Mouse (Mus musculus) cerebellum, adult 2 months (tissue): Measurements from ENCODE around the gene Aldh3b3. TPM values are rescaled to one million over a fixed set of nuclear protein-coding genes. Genes with fewer than 3 reads are reported as not detected.

ENCODE experiments used
- DNase-seq, 2 experiments: peaks; one replicate each; pipeline ENCODE4 v3.0.0; 2021
- H3K27ac ChIP-seq: fragments of 200-500 bp; 2 replicates; pipeline ENCODE4 v1.5.1; 2012; ENCODE audit warnings: low read length, control low read depth, inconsistent platforms; ENCODE audit not compliant: insufficient read depth
- H3K27me3 ChIP-seq: fragments of 200-500 bp; 2 replicates; pipeline ENCODE4 v1.6.1; 2012; ENCODE audit warnings: inconsistent platforms, mild to moderate bottlenecking, low read length, moderate library complexity; ENCODE audit not compliant: control insufficient read depth, insufficient read depth
- H3K4me1 ChIP-seq: fragments of 200-500 bp; 2 replicates; pipeline ENCODE4 v1.6.1; 2011; ENCODE audit warnings: low read length; ENCODE audit not compliant: control insufficient read depth, insufficient read depth
- H3K4me3 ChIP-seq: fragments of 200-500 bp; replicated peaks from 2 replicates; pipeline ENCODE3; 2011; ENCODE audit warnings: mild to moderate bottlenecking, low read depth, low read length, control low read depth; ENCODE audit not compliant: insufficient read depth
- CTCF ChIP-seq: fragments of 200-500 bp; IDR thresholded peaks from 2 replicates; pipeline ENCODE4 v1.5.1; 2011; ENCODE audit warnings: low read depth, mild to moderate bottlenecking, control low read depth, low read length, moderate library complexity, borderline replicate concordance; ENCODE audit not compliant: insufficient read depth
- POLR2A ChIP-seq: fragments of 200-500 bp; IDR thresholded peaks from 2 replicates; pipeline ENCODE4 v1.6.1; 2011; ENCODE audit warnings: low read length, control low read depth, borderline replicate concordance; ENCODE audit not compliant: insufficient read depth
- WGBS: fragments of 180-500 bp; shearing (Covaris S2); methylation state at CpG from one replicate; pipeline ENCODE4 v1.1.7; 2018; 5-methylcytosine and 5-hydroxymethylcytosine counted together
- polyA plus RNA-seq: library from polyadenylated mRNA; depleted of rRNA; stranded (reverse); fragments of >200 nt; gene quantifications from 2 replicates; pipeline ENCODE4 v1.2.3, GENCODE M21; 2012; rRNA removed

The Aldh3b3 gene
- polyA plus RNA-seq, 1 experiment, result 0.11 TPM

DNA sequence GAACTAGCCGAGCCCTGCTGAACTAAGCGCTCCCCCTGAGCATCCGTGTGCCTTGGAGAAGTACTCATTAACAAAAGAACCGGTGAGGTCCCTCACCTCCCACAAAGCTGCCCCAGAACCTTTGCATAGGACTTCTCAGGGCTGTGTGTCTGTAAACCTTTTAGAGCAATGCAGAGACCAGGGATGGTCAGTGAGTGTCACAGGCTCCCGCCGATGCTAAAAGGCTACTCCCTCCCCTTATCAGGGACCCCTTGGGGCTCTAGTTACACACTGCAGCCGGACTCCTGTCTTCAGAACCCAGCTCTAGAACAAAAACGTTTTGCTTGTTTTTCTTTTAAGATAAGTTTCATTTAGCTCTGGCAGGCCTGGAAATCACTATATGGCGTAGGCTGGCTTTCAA lies 54.6 kb downstream of the Aldh3b3 start:
- H3K4me1 ChIP-seq, result peaks cover 8% of the 10 kb centered on the region; the same call in 1 of the 2 replicates
- no peak for TF ChIP-seq POLR2A
- no peak for TF ChIP-seq CTCF
- no peaks in the 10 kb centered on the region for H3K27me3 ChIP-seq
- no peak overlapping the region for H3K4me3 ChIP-seq
- DNase-seq, result no peak
- H3K27ac ChIP-seq, result no peak overlapping the region
- 22% methylated on average over 9 of the region's 9 CpGs for WGBS

DNA sequence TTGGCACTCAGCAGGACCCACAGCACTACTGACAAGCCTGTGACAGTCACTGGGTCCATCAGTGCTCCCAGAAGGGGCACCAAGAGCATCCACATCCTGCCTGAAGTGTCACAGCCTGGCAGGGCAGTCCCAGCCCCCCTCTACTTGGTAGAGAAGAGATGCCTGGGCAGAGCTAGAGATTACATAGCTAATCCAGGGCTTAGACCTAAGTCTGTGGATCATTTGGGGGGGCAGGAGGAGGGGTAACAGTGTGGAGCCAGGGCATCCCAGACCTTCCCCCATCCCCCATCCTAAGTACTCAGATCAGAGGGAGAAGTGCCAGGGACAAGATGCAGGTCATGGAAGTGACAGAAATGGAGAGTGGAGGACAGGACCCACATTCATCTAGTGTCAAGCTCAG lies 56.4 kb downstream of the Aldh3b3 start:
- TF ChIP-seq POLR2A, result no peak
- no peak for TF ChIP-seq CTCF
- Histone ChIP-seq H3K27ac (no peak overlapping the region), H3K27me3 (no peaks in the 10 kb centered on the region), H3K4me1 (peaks cover 19% of the 10 kb centered on the region), H3K4me3 (no peak overlapping the region)
- no peak for DNase-seq

DNA sequence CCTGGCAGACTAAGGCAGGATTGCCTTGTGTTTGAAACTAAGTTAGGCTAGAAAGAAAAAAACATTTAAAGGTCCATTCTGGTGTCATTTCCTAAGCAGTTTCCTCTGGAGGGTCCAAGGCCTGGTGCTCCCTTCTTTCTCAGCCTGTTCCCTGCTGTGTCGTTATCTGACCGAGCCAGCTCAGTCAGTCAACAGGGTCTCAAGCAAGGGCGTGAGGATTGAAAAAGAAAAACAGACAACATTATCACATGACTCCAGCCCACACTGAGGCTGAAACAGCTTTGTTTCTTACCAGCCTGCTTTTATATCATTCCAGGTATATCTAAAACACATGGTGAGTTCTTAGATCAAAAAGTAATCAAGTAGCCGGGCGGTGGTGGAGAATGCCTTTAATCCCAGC lies 57.2 kb downstream of the Aldh3b3 start:
- DNase-seq, result no peak
- WGBS, result 75% methylated on average over 5 of the region's 5 CpGs
- no peak for TF ChIP-seq CTCF
- no peak for TF ChIP-seq POLR2A

DNA sequence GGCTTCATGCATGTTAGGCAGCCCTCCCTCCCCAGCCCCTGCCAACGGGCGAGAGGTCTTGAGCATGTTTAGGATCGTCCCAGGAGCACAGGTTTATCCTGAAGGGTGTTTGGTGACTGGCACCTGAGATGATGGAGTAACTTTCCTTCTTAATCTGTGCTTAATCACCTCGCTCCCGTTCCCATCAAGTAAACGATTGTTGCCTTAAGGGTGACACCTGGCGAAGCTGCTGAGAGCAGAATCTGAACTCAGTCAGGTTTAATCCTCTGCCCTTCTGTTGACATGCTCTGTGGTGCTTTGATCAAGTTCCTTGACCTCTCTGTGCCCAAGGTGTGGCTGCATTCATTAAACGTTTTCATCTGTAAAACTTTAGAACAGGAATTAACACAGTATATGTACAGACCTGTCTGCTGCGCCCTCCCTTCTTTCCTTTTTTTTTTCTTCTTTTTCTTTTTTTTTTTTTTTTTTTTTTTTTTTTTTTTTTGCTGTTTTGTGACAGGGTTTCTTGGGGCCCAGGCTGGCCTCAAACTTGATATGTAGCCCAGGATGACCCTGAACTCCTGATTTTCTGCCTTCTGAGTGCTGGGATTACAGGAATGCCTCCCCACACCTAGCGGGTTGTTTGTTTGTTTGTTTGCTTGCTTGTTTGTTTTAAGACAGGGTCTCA lies 59.6 kb downstream of the Aldh3b3 start:
- WGBS, result 75% methylated on average over 10 of the region's 10 CpGs
- H3K4me3 ChIP-seq, result no peak overlapping the region
- H3K4me1 ChIP-seq, result peaks cover 11% of the 10 kb centered on the region
- no peak for DNase-seq
- H3K27me3 ChIP-seq, result no peaks in the 10 kb centered on the region
- no peak for TF ChIP-seq POLR2A
- peak overlapping the region; percentile 61; the same call in 1 of the 2 replicates for H3K27ac ChIP-seq

More for the DNA sequence above, 57.2 kb downstream of the Aldh3b3 start:
- Histone ChIP-seq H3K27me3 (no peaks in the 10 kb centered on the region), H3K4me3 (no peak overlapping the region), H3K27ac (no peak overlapping the region), H3K4me1 (peaks cover 19% of the 10 kb centered on the region)

DNA sequence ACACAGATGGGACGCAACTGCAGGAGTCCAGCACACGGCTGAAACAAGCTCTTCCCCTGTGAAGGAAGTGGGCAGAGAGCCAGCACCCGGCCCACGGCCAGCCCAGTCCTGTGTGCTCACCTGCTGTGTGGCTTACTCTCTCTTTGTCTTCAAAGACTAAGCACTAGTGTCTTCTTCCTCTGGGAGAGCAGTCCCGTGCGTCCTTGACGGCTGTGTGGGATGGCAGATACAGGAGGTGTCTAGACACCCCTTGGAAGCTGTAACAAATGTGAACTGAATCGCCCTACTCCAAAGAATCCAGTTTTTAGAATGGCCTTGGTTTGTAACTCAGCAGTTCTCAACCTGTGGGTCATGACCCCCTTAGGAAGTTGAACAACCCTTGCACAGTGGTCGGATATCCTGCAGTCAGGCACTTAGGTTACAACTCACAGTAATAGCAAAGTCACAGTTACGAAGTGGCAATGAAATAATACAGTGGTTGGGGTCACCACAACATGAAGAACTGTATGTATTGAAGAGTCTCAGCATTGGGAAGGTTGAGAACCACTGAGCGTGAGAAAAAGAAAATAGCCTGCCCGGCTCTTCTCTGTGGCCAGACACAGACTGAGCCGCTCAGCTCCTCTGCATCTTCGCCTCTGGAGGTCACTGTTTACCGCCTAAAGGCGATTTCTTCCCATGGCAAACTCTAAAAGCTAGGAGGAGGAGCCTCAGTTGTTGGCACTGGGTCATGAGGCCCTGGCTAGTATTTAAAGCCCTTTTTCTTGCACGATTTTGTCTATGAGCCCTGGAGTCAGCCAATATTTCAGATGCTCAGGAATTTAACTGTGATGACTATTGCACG lies 60.5 kb downstream of the Aldh3b3 start:
- DNase-seq, result peak; percentile 86 to 89
- WGBS, result 6% methylated on average over 18 of the region's 18 CpGs
- H3K27ac ChIP-seq, result peak overlapping the region; percentile 10; the same call in 1 of the 2 replicates

More for the DNA sequence above, 60.5 kb downstream of the Aldh3b3 start:
- Histone ChIP-seq H3K4me3 (no peak overlapping the region), H3K4me1 (peaks cover 11% of the 10 kb centered on the region), H3K27me3 (no peaks in the 10 kb centered on the region)
- TF ChIP-seq CTCF (peak; percentile 86), POLR2A (no peak)

Other genes starting within 250 kb of the Aldh3b3 start
- 36.9 and 38.3 TPM in 2 replicates for gene Kmt5b, start 191.2 kb upstream of the Aldh3b3 start, polyA plus RNA-seq
- gene Chka, start 106.9 kb upstream of the Aldh3b3 start, polyA plus RNA-seq, result 118 and 132 TPM in 2 replicates
- gene Tcirg1, start 51.5 kb upstream of the Aldh3b3 start, polyA plus RNA-seq, result 29.9 and 32.3 TPM in 2 replicates
- gene Ndufs8, start 45.9 kb upstream of the Aldh3b3 start, polyA plus RNA-seq, result 363 and 369 TPM in 2 replicates
- gene Aldh3b1, start 28.8 kb upstream of the Aldh3b3 start, polyA plus RNA-seq, result 7.0 and 8.0 TPM in 2 replicates
- 14.3 and 14.5 TPM in 2 replicates for gene Unc93b1, start 23.5 kb upstream of the Aldh3b3 start, polyA plus RNA-seq
- gene Aldh3b2, start 13.7 kb downstream of the Aldh3b3 start, polyA plus RNA-seq, result 0.32 and 0.36 TPM in 2 replicates
- gene Acy3, start 27.9 kb downstream of the Aldh3b3 start, polyA plus RNA-seq, result 9.7 and 10.8 TPM in 2 replicates
- gene Tbx10, start 34.1 kb downstream of the Aldh3b3 start, polyA plus RNA-seq, result 0.08 and 0.33 TPM in 2 replicates
- gene Nudt8, start 41.9 kb downstream of the Aldh3b3 start, polyA plus RNA-seq, result 8.4 and 9.4 TPM in 2 replicates
- gene Gm49405, start 42.0 kb downstream of the Aldh3b3 start, polyA plus RNA-seq, result 4.8 and 5.5 TPM in 2 replicates
- 15.8 and 19.9 TPM in 2 replicates for gene Doc2g, start 44.7 kb downstream of the Aldh3b3 start, polyA plus RNA-seq
- 331 and 332 TPM in 2 replicates for gene Ndufv1, start 54.2 kb downstream of the Aldh3b3 start, polyA plus RNA-seq
- gene Gstp1, start 79.3 kb downstream of the Aldh3b3 start, polyA plus RNA-seq, result 517 and 561 TPM in 2 replicates
- 8.0 and 10.0 TPM in 2 replicates for gene Gstp2, start 87.4 kb downstream of the Aldh3b3 start, polyA plus RNA-seq
- not detected in 2 replicates for gene Gstp3, start 100.9 kb downstream of the Aldh3b3 start, polyA plus RNA-seq
- gene Cabp2, start 122.9 kb downstream of the Aldh3b3 start, polyA plus RNA-seq, result 5.5 and 8.0 TPM in 2 replicates
- 88.7 and 97.0 TPM in 2 replicates for gene Cdk2ap2, start 138.5 kb downstream of the Aldh3b3 start, polyA plus RNA-seq
- gene Pitpnm1, start 141.4 kb downstream of the Aldh3b3 start, polyA plus RNA-seq, result 568 and 602 TPM in 2 replicates
- gene Aip, start 167.2 kb downstream of the Aldh3b3 start, polyA plus RNA-seq, result 207 and 209 TPM in 2 replicates
- gene Gpr152, start 181.1 kb downstream of the Aldh3b3 start, polyA plus RNA-seq, result 0.11 and 0.13 TPM in 2 replicates
- 0.06 and 0.16 TPM in 2 replicates for gene Cabp4, start 185.4 kb downstream of the Aldh3b3 start, polyA plus RNA-seq
- 240 and 294 TPM in 2 replicates for gene Coro1b, start 190.0 kb downstream of the Aldh3b3 start, polyA plus RNA-seq
- gene Ptprcap, start 195.0 kb downstream of the Aldh3b3 start, polyA plus RNA-seq, result 0.98 and 1.2 TPM in 2 replicates
- 93.6 and 95.0 TPM in 2 replicates for gene Rps6kb2, start 204.7 kb downstream of the Aldh3b3 start, polyA plus RNA-seq
- gene Carns1, start 216.8 kb downstream of the Aldh3b3 start, polyA plus RNA-seq, result 25.8 and 31.2 TPM in 2 replicates
- 1.1 and 1.4 TPM in 2 replicates for gene Tbc1d10c, start 232.6 kb downstream of the Aldh3b3 start, polyA plus RNA-seq
- 316 and 348 TPM in 2 replicates for gene Ppp1ca, start 233.4 kb downstream of the Aldh3b3 start, polyA plus RNA-seq
- gene Rad9a, start 243.0 kb downstream of the Aldh3b3 start, polyA plus RNA-seq, result 31.9 and 37.6 TPM in 2 replicates